Mouse (Mus musculus) kidney, adult 10 weeks (tissue): ENCODE measurements around the gene Zfp760. TPM values are rescaled to one million over a fixed set of nuclear protein-coding genes. Genes with fewer than 3 reads are reported as not detected.

Source experiments
- polyA plus RNA-seq: library from polyadenylated mRNA; stranded (reverse); fragments of 350-450 nt; fragmentation: Illumina TruSeq; extraction: RNeasy Lipid Tissue Mini Kit (QIAGEN cat#74804); gene quantifications from one replicate; pipeline ENCODE4 v1.2.3, GENCODE M21; 2014; ENCODE audit warnings: low read depth, low replicate concordance

Zfp760 gene
- 21.1 TPM for polyA plus RNA-seq

GRCm38 (mm10) chr17:21707343-21707996, at the start of gene Zfp760:
Gene Zfp760, plus strand, starts transcription at chr17:21707741.

GRCm38 (mm10) chr17:21691560-21691959, 16.0 kb upstream of the Zfp760 start, which contains the start of gene Gm10226:
Gene Gm10226, plus strand, starts transcription at chr17:21691860.

DNA sequence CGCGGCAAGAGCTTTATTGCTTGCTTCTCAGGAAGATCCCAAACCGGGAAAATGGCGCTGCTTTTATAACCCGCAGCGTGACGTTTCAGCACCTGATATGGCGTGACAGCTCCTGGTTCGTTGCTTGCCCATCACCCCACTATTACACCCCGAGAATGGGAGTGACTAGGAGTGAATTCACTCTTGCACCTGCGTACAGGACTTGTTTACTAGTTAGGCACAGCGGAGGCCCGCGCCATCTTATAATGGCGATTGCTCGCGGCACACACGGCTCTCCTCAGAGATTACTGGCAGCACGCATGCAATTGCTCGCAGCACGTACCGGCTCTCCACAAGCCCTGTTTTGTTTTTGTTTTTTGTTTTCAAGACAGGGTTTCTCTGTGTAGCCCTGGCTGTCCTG, 23.0 kb downstream of the Zfp760 start, which contains the start of gene Zfp229:
TSS of gene Zfp229 (plus strand) at position 301 of the 400 bp plus-strand sequence.

Other genes starting within 250 kb of the Zfp760 start
- 20.0 TPM for gene Zfp53, start 218.7 kb upstream of the Zfp760 start, polyA plus RNA-seq
- gene Zfp52, start 172.2 kb upstream of the Zfp760 start, polyA plus RNA-seq, result 27.1 TPM
- gene Zfp948, start 140.7 kb upstream of the Zfp760 start, polyA plus RNA-seq, result 19.0 TPM
- gene Zfp983, start 57.1 kb upstream of the Zfp760 start, polyA plus RNA-seq, result 13.5 TPM
- 28.2 TPM for gene Gm10226, start 15.9 kb upstream of the Zfp760 start, polyA plus RNA-seq
- gene Zfp229, start 23.1 kb downstream of the Zfp760 start, polyA plus RNA-seq, result 23.9 TPM
- gene Zfp820, start 138.0 kb downstream of the Zfp760 start, polyA plus RNA-seq, result 6.5 TPM
- 14.4 TPM for gene Zfp995, start 202.2 kb downstream of the Zfp760 start, polyA plus RNA-seq